Mouse (Mus musculus) heart, embryonic 15.5 days (tissue): ENCODE results near the gene Btg2. TPM values are rescaled to one million over a fixed set of nuclear protein-coding genes. Genes with fewer than 3 reads are reported as not detected.

Experiments used
- ATAC-seq: fragments of 200-750 bp; cut with Nextera tagmentation; replicated peaks from 2 replicates; pipeline ENCODE4 v1.8.0; 2017; ENCODE audit warnings: low read depth, moderate TSS enrichment; ENCODE audit not compliant: insufficient number of reproducible peaks, insufficient read depth, low FRiP score
- H3K27ac ChIP-seq: fragments of 300-500 bp; sonication (generic); 2 replicates; pipeline ENCODE4 v1.5.1; 2015; ENCODE audit warnings: mild to moderate bottlenecking, inconsistent platforms
- H3K27me3 ChIP-seq: fragments of 300-500 bp; sonication (generic); 2 replicates; pipeline ENCODE4 v1.6.1; 2015; ENCODE audit warnings: inconsistent platforms
- H3K36me3 ChIP-seq: fragments of 300-500 bp; sonication (generic); 2 replicates; pipeline ENCODE4 v1.6.1; 2015; ENCODE audit warnings: mild to moderate bottlenecking, inconsistent platforms
- H3K4me1 ChIP-seq: fragments of 300-500 bp; sonication (generic); replicated peaks from 2 replicates; pipeline ENCODE4 v1.6.1; 2015; ENCODE audit warnings: inconsistent platforms
- H3K4me2 ChIP-seq: fragments of 300-500 bp; sonication (generic); 2 replicates; pipeline ENCODE4 v1.6.1; 2015; ENCODE audit warnings: inconsistent platforms, mild to moderate bottlenecking, moderate library complexity
- H3K4me3 ChIP-seq: fragments of 300-500 bp; sonication (generic); 2 replicates; pipeline ENCODE4 v1.5.1; 2015; ENCODE audit warnings: mild to moderate bottlenecking, inconsistent platforms
- H3K9ac ChIP-seq: fragments of 300-500 bp; sonication (generic); 2 replicates; pipeline ENCODE4 v1.6.1; 2015; ENCODE audit warnings: mild to moderate bottlenecking, inconsistent platforms
- H3K9me3 ChIP-seq: fragments of 300-500 bp; sonication (generic); replicated peaks from 2 replicates; pipeline ENCODE4 v1.6.1; 2016; ENCODE audit warnings: inconsistent platforms
- WGBS: fragments of 180-500 bp; shearing (Covaris S2); methylation state at CpG from one replicate; pipeline ENCODE4 v1.1.7; 2015; ENCODE audit warnings: mixed read lengths; 5-methylcytosine and 5-hydroxymethylcytosine counted together
- polyA plus RNA-seq: library from polyadenylated mRNA; unstranded; fragments of >200 nt; fragmentation: Nextera tagmentation; extraction: Ambion mirVana; gene quantifications from 2 replicates; pipeline ENCODE4 v1.2.1, GENCODE M21; 2015

Btg2 gene
- polyA plus RNA-seq: 36.9 and 45.4 TPM in 2 replicates

DNA sequence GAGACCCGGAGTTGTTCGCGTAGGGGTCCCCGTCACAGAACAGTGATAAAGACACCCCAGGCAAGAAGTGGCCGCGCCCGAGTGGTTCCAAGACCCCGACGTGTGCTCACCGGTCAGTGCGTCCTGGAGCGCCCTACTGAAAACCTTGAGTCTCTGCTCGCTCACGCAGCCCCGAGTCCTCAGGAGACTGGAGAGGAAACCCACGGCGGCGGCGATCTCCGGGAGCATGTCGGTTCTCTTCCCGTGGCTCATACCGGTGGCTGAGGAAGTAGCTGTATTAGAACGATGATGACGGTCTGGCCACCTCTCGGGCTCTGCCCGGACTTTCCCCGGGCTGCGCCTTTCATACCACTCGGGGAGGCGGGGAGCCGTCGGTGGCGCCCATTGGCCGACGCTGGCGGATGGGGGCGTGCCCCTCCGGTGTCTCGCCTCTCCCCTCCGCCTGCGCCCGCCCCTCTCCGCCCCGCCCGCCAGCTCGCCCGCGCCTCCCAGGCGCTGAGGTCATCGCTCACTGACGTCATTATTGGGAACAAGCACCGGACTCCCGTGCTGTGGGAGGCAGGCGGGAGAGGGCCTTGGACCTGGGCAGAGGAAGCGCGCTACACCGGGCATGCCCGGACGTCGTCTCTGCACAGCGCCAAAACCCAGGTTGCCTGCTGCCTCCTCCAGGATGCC is at the start of gene Btg2:
Gene Btg2 (minus strand): TSS at position 319 of the 675 bp plus-strand sequence.
- Histone ChIP-seq H3K9ac (peak within 1 kb of the TSS; percentile 94), H3K27me3 (no peaks in the 10 kb centered on the region), H3K4me3 (peak within 1 kb of the TSS; percentile 83), H3K36me3 (peaks cover 10% of the 10 kb centered on the region; the same call in 1 of the 2 replicates), H3K4me1 (peaks cover 68% of the 10 kb centered on the region), H3K9me3 (no peaks in the 10 kb centered on the region), H3K27ac (peak within 1 kb of the TSS; percentile 86), H3K4me2 (peak within 1 kb of the TSS; percentile 81)
- peak; percentile 90 for ATAC-seq
- under 1% methylated on average over 59 of the region's 62 CpGs for WGBS

DNA sequence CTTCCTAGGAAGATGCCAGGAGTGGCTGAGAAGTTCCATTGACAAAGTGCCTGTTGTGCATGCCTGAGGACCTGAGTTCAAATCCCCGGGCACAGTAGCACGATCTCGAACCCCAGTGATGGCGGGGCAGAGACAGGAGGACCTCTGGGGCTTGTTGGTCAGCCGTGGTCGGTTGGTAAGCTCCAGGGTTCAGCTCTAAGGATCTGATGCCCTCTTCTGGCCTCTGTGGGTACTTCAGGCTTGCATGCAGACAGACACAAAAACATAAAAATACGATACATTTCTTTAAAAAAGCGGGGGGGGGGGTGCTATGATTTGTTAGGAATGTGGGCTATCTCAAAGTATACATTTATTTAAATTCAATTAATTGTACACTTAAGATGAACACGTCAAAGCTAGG is 43.3 kb upstream of the Btg2 start:
- Histone ChIP-seq H3K9me3 (no peaks in the 10 kb centered on the region), H3K4me3 (no peak overlapping the region), H3K9ac (no peak overlapping the region), H3K4me1 (no peaks in the 10 kb centered on the region), H3K27me3 (no peaks in the 10 kb centered on the region), H3K27ac (no peak overlapping the region), H3K36me3 (no peaks in the 10 kb centered on the region), H3K4me2 (no peak overlapping the region)
- ATAC-seq: no peak
- WGBS: 53% methylated on average over 9 of the region's 9 CpGs

DNA sequence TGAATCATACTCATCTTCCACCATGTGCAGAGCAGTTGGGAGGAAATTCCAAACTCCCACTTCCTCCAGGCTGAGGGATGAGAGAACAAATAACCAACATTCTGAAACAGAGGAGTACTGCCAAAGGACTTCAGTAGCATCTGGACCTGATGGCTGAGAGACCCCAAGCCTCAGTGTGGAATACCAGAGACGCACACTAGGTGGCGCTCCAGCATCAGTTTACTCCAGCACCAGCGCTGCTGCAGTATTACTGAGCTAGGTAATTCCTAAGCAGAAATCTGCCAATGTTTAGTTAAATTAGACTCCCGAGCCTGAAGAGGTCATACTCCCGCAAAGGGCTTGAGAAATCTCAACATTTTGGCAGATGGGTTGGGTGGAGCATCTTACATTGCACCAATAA is 41.3 kb upstream of the Btg2 start:
- Histone ChIP-seq H3K36me3 (no peaks in the 10 kb centered on the region), H3K4me3 (no peak overlapping the region), H3K27ac (no peak overlapping the region), H3K9me3 (no peaks in the 10 kb centered on the region), H3K9ac (no peak overlapping the region), H3K4me2 (no peak overlapping the region), H3K27me3 (peaks cover 1% of the 10 kb centered on the region; the same call in 1 of the 2 replicates), H3K4me1 (no peaks in the 10 kb centered on the region)
- ATAC-seq: no peak
- WGBS: 5% methylated on average over 5 of the region's 5 CpGs

DNA sequence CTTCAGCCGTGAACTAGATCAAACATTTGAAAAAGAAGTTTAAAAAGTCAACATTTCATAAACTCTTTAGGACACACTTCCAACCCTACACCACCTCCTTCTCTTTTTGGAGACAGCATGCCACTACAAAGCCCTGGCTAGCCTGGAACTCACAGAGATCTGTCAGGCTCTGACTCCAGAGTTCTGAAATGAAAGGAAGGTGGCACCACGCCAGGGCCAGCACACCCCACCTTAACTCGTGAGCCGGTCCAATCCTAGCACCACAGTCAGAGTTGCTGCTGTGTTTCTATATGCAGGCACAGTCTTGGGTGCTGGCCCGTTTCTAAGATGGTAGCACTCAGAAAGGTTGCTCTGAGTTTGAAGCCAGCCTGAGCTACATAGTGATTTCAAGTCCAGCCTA is 38.2 kb upstream of the Btg2 start:
- Histone ChIP-seq H3K27me3 (peaks cover 3% of the 10 kb centered on the region; the same call in 1 of the 2 replicates), H3K9me3 (no peaks in the 10 kb centered on the region), H3K36me3 (no peaks in the 10 kb centered on the region), H3K27ac (no peak overlapping the region), H3K4me2 (no peak overlapping the region), H3K9ac (no peak overlapping the region), H3K4me3 (no peak overlapping the region), H3K4me1 (no peaks in the 10 kb centered on the region)
- ATAC-seq: no peak
- WGBS: 53% methylated on average over 5 of the region's 5 CpGs

DNA sequence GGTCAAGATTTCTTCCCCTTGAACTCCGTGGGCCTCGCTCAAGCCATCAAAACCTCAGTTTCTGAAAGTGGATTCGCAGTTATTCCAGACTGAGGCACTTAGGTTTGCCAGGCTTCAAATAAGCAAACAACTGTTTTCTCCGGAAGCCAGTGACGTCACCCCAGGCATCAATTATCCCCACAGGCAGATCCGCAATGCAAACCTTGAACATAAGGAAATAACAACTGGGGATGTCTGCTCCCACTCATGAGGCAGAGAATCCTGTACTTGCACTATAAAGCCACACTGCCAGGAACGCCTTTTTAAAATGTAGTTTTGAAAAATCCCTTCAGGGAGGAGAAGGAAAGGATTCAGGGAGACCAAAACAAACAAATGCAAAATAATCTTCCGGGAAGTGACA is 36.5 kb upstream of the Btg2 start:
- H3K27ac ChIP-seq: no peak overlapping the region
- no peak overlapping the region for H3K4me2 ChIP-seq
- H3K4me1 ChIP-seq: no peaks in the 10 kb centered on the region
- no peak for ATAC-seq
- H3K9me3 ChIP-seq: no peaks in the 10 kb centered on the region
- H3K4me3 ChIP-seq: no peak overlapping the region
- H3K36me3 ChIP-seq: no peaks in the 10 kb centered on the region
- WGBS: 69% methylated on average over 8 of the region's 8 CpGs
- H3K27me3 ChIP-seq: peaks cover 3% of the 10 kb centered on the region; the same call in 1 of the 2 replicates
- no peak overlapping the region for H3K9ac ChIP-seq

DNA sequence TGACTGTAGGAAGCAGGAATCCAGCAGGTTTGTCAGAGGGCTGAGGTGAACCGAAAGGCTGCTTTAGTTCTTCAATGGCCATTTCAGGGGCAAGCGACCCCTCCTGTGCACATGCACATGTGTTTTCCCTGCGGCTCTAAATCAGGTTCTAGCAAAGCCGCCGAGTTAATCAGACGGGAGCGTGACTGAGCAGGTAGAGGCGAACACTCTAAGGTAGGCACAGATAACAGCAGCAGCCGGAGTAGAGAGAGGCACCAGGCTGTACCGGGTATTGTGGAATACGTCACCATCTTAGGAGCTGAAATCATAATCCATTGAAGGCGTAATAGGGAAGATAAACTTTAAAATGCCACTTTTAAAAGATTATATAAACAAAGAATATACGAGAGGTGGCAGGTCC is 35.8 kb upstream of the Btg2 start:
- WGBS: 69% methylated on average over 13 of the region's 13 CpGs
- H3K9me3 ChIP-seq: no peaks in the 10 kb centered on the region

DNA sequence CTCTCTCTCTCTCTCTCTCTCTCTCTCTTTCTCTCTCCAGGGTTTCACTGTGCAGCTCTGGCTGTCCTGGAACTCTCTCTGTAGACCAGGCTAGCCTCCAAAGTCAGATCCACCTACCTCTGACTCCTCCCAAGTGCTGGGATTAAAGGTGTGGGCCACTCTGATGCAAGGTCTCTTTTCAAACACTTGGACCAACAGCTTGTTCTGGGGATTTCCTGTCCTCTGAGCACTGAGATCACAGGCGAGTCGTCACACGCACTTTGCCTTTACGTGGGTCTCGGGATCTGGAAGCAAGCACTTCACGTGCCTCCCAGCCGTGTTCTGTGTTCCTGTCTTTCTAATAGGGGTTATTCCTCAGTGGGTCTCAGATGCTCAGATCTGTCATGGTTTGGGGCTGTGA is 35.1 kb upstream of the Btg2 start:
- no peak for ATAC-seq
- H3K27me3 ChIP-seq: peaks cover 3% of the 10 kb centered on the region; the same call in 1 of the 2 replicates
- no peaks in the 10 kb centered on the region for H3K9me3 ChIP-seq
- no peaks in the 10 kb centered on the region for H3K36me3 ChIP-seq
- no peak overlapping the region for H3K9ac ChIP-seq
- no peaks in the 10 kb centered on the region for H3K4me1 ChIP-seq
- no peak overlapping the region for H3K27ac ChIP-seq
- no peak overlapping the region for H3K4me2 ChIP-seq
- 72% methylated on average over 7 of the region's 7 CpGs for WGBS
- H3K4me3 ChIP-seq: no peak overlapping the region

More for the DNA sequence above, 35.8 kb upstream of the Btg2 start:
- H3K27ac ChIP-seq: no peak overlapping the region
- H3K9ac ChIP-seq: no peak overlapping the region
- ATAC-seq: no peak
- no peak overlapping the region for H3K4me3 ChIP-seq
- no peaks in the 10 kb centered on the region for H3K4me1 ChIP-seq
- H3K36me3 ChIP-seq: no peaks in the 10 kb centered on the region
- H3K27me3 ChIP-seq: peaks cover 3% of the 10 kb centered on the region; the same call in 1 of the 2 replicates
- H3K4me2 ChIP-seq: no peak overlapping the region

DNA sequence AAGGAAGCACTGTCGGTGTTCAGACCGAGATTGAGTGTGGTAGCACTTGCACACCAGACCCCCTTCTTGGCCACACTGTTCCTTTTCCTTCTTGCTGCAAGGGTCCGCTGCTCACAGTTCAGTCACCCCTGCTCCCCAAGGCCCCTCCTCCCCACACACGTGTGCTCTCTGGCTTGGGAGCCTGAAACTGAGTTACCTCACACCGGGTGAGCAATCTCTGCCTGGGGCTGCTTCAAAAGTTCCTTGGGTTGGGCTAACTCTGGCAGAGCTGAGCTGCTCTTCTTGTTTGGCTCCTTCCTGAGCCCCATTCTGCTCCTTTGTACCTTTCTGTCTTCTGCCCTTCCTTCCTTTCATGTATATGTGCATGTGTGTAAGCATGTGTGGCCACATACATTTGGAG is 34.6 kb upstream of the Btg2 start:
- Histone ChIP-seq H3K27me3 (peaks cover 3% of the 10 kb centered on the region; the same call in 1 of the 2 replicates), H3K27ac (no peak overlapping the region), H3K9ac (no peak overlapping the region), H3K36me3 (no peaks in the 10 kb centered on the region), H3K4me2 (no peak overlapping the region), H3K4me1 (no peaks in the 10 kb centered on the region), H3K9me3 (no peaks in the 10 kb centered on the region), H3K4me3 (no peak overlapping the region)
- WGBS: 68% methylated on average over 5 of the region's 5 CpGs
- ATAC-seq: no peak

DNA sequence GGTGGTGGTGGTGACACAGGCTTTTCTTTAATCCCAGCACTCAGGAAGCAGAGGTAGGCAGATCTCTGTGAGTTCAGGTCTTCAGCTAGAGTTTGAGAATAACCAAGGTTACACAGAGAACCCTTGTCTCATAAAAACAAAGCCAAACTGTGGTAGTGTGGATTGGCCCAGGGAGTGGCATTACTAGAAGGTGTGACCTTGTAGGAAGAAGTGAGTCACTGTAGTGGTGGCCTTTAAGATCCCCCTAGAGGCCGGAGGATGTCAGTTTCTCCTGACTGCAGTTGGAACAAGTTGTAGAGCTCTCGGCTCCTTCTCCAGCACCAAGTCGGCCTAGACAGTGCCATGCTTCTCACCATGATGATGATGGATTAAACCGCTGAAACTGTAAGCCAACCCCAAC is 32.1 kb upstream of the Btg2 start, which contains the start of gene Chit1:
Gene Chit1 (plus strand): TSS at position 264 of the 400 bp plus-strand sequence.
- no peak for ATAC-seq
- H3K9me3 ChIP-seq: no peaks in the 10 kb centered on the region
- no peaks in the 10 kb centered on the region for H3K4me1 ChIP-seq
- WGBS: 80% methylated on average over 4 of the region's 4 CpGs
- H3K36me3 ChIP-seq: no peaks in the 10 kb centered on the region
- no peak within 1 kb of the TSS for H3K4me2 ChIP-seq
- H3K9ac ChIP-seq: no peak within 1 kb of the TSS
- H3K4me3 ChIP-seq: no peak within 1 kb of the TSS
- no peak within 1 kb of the TSS for H3K27ac ChIP-seq
- H3K27me3 ChIP-seq: peaks cover 3% of the 10 kb centered on the region

DNA sequence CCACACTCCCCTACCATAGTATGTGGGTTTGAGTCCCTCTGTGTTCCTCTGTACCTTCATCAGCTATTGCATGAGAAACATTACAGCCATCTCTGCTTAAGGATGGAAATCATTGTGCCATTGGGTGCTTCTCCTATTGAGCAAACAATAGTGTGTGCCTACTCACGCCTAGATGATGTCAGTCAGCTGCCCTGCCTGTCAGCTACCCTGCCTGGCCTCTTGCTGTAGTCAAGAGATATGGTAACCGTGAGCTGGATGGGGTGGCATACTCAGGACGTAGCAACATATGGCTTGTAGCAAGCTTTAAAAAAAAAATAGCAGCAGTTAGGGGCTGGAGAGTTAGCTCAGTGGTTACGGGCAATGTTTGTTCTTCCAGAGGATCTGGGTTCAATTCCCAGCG is 31.5 kb upstream of the Btg2 start:
- H3K4me3 ChIP-seq: no peak overlapping the region
- no peaks in the 10 kb centered on the region for H3K9me3 ChIP-seq
- no peak overlapping the region for H3K27ac ChIP-seq
- 69% methylated on average over 5 of the region's 5 CpGs for WGBS
- no peak overlapping the region for H3K4me2 ChIP-seq
- H3K36me3 ChIP-seq: no peaks in the 10 kb centered on the region
- H3K4me1 ChIP-seq: no peaks in the 10 kb centered on the region
- ATAC-seq: no peak
- no peak overlapping the region for H3K9ac ChIP-seq
- peaks cover 3% of the 10 kb centered on the region for H3K27me3 ChIP-seq

DNA sequence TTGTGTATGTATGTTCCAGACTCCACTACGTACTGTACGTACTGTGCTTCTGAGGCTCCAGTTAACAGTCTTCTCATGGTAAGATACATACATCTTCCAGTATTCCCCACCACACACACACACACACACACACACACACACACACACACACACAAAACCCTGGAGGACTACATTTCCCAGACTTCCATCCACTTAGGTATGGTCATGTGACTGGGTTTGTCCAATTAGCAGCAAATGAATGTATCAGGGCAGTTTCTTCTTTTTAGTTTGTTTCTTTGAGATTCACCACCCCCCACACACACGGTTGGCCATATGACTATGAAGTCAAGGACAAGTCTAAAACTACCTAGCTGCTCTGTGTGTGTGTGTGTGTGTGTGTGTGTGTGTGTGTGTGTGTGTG is 31.1 kb upstream of the Btg2 start:
- H3K27ac ChIP-seq: no peak overlapping the region
- no peak overlapping the region for H3K4me2 ChIP-seq
- no peaks in the 10 kb centered on the region for H3K36me3 ChIP-seq
- WGBS: 83% methylated on average over 3 of the region's 3 CpGs
- H3K9me3 ChIP-seq: no peaks in the 10 kb centered on the region
- H3K4me3 ChIP-seq: no peak overlapping the region
- H3K4me1 ChIP-seq: no peaks in the 10 kb centered on the region
- ATAC-seq: no peak
- H3K9ac ChIP-seq: no peak overlapping the region
- peaks cover under 1% of the 10 kb centered on the region for H3K27me3 ChIP-seq

DNA sequence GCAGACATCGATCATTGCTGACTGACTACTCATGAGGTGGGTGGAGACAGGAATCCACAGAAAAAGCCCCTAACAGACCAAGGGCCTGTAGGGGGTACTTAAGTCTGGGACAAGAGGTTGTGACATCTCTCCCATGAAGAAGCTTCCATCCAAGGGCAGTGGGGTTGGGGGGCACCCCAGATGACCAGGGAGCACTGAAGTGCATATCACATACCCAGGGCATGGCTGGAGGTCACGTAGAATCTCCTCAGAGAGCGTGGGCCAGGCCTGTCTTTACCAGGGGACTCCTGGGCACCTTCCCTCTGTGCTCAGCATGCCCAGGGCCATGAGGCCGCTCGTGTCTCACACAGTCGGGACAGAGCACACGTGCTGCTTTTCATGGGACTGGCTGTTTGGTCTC is 28.9 kb upstream of the Btg2 start:
- no peak for ATAC-seq
- H3K4me3 ChIP-seq: no peak overlapping the region
- 88% methylated on average over 7 of the region's 7 CpGs for WGBS
- no peak overlapping the region for H3K9ac ChIP-seq
- no peak overlapping the region for H3K27ac ChIP-seq
- H3K4me2 ChIP-seq: no peak overlapping the region
- H3K27me3 ChIP-seq: no peaks in the 10 kb centered on the region; the same call in 1 of the 2 replicates
- H3K4me1 ChIP-seq: peaks cover 14% of the 10 kb centered on the region
- H3K36me3 ChIP-seq: no peaks in the 10 kb centered on the region
- H3K9me3 ChIP-seq: no peaks in the 10 kb centered on the region
